Mouse (Mus musculus) myocyte (in vitro differentiated cells): ENCODE results near the gene Cdca3.

ENCODE experiments used
- POLR2A ChIP-seq: IDR thresholded peaks from one replicate; pipeline ENCODE4 v1.6.1; 2011; ENCODE audit warnings: low read depth, mild to moderate bottlenecking, control low read depth, moderate library complexity; ENCODE audit not compliant: insufficient read length
- TCF12 ChIP-seq: IDR thresholded peaks from one replicate; pipeline ENCODE4 v1.6.1; 2011; ENCODE audit warnings: mild to moderate bottlenecking, control low read depth; ENCODE audit not compliant: poor library complexity, insufficient read depth, severe bottlenecking

- TF ChIP-seq TCF12 (no peak), POLR2A (no peak)
Measured at GRCm38 (mm10) chr6:124860511-124860910, 31.2 kb downstream of the Cdca3 start.
